Mouse (Mus musculus) MEL (cell line): ENCODE measurements around the gene Tomm34. TPM values are rescaled to one million over a fixed set of nuclear protein-coding genes. Genes with fewer than 3 reads are reported as not detected.

Experiments used
- DNase-seq: peaks from one replicate; pipeline ENCODE4 v3.0.0; 2011; ENCODE audit warnings: low read depth, low spot score
- H3K27ac ChIP-seq: 2 replicates; pipeline ENCODE4 v1.5.1; 2012; ENCODE audit warnings: low read depth, mild to moderate bottlenecking, control low read depth, low read length, moderate library complexity; ENCODE audit not compliant: control insufficient read depth
- H3K27me3 ChIP-seq, 2 experiments: fragments of 150-350 bp in 1 of 2; sonication (generic) in 1 of 2; 2 replicates each; pipeline ENCODE4 v1.6.1; 2012; ENCODE audit warnings: low read length in 2 of 2, mild to moderate bottlenecking in 2 of 2, improper control_type of control experiment in 1 of 2, moderate library complexity in 1 of 2; ENCODE audit not compliant: insufficient read depth in 2 of 2, control insufficient read depth in 1 of 2
- H3K36me3 ChIP-seq, 2 experiments: 2 replicates each; pipeline ENCODE4 v1.6.1; 2012 to 2014; ENCODE audit warnings: low read length in 2 of 2, improper control_type of control experiment in 1 of 2, inconsistent platforms in 1 of 2, mild to moderate bottlenecking in 1 of 2; ENCODE audit not compliant: insufficient read depth in 2 of 2, control insufficient read depth in 1 of 2
- H3K4me1 ChIP-seq, 2 experiments: fragments of 150-350 bp in 1 of 2; sonication (generic) in 1 of 2; 2 replicates each; pipeline ENCODE4 v1.6.1; 2012; ENCODE audit warnings: low read length in 2 of 2, improper control_type of control experiment in 1 of 2, mild to moderate bottlenecking in 1 of 2; ENCODE audit not compliant: insufficient read depth in 2 of 2, control insufficient read depth in 1 of 2
- H3K4me3 ChIP-seq, 2 experiments: fragments of 150-350 bp in 1 of 2; sonication (generic) in 1 of 2; 2 replicates each; pipeline ENCODE4 v1.5.1; 2012; ENCODE audit warnings: low read depth in 2 of 2, low read length in 2 of 2, mild to moderate bottlenecking in 2 of 2, moderate library complexity in 2 of 2, control low read depth in 1 of 2, improper control_type of control experiment in 1 of 2; ENCODE audit not compliant: control insufficient read depth in 1 of 2, insufficient read depth in 1 of 2
- H3K79me2 ChIP-seq: 2 replicates; pipeline ENCODE4 v1.6.1; 2012; ENCODE audit warnings: mild to moderate bottlenecking, low read length, moderate library complexity; ENCODE audit not compliant: control insufficient read depth, poor library complexity, insufficient read depth
- H3K9ac ChIP-seq: 2 replicates; pipeline ENCODE4 v1.6.1; 2012; ENCODE audit warnings: low read depth, mild to moderate bottlenecking, control low read depth, low read length, moderate library complexity; ENCODE audit not compliant: control insufficient read depth, poor library complexity, severe bottlenecking
- H3K9me3 ChIP-seq: fragments of 150-350 bp; sonication (generic); replicated peaks from 2 replicates; pipeline ENCODE4 v1.6.1; 2012; ENCODE audit warnings: mild to moderate bottlenecking, low read length, improper control_type of control experiment, moderate library complexity; ENCODE audit not compliant: insufficient read depth
- ELF1 ChIP-seq: IDR thresholded peaks from 2 replicates; pipeline ENCODE4 v1.6.1; 2014; ENCODE audit warnings: low read depth, mild to moderate bottlenecking, inconsistent platforms, low read length, improper control_type of control experiment, moderate library complexity
- EP300 ChIP-seq, 2 experiments: IDR thresholded peaks; 2 replicates each; pipeline ENCODE4 v1.6.1; 2011; ENCODE audit warnings: improper control_type of control experiment in 2 of 2, low read length in 2 of 2, low read depth in 1 of 2, mild to moderate bottlenecking in 1 of 2
- HCFC1 ChIP-seq: IDR thresholded peaks from 2 replicates; pipeline ENCODE4 v1.6.1; 2012; ENCODE audit warnings: low read depth, mild to moderate bottlenecking, inconsistent platforms, low read length, improper control_type of control experiment, moderate library complexity
- JUND ChIP-seq: IDR thresholded peaks from 2 replicates; pipeline ENCODE4 v1.6.1; 2011; ENCODE audit warnings: low read depth, mild to moderate bottlenecking, improper control_type of control experiment, low read length
- MAFK ChIP-seq: IDR thresholded peaks from 2 replicates; pipeline ENCODE4 v1.6.1; 2011; ENCODE audit warnings: low read depth, mild to moderate bottlenecking, low read length, improper control_type of control experiment, borderline replicate concordance
- MAX ChIP-seq: IDR thresholded peaks from 2 replicates; pipeline ENCODE4 v1.6.1; 2011; ENCODE audit warnings: low read length, improper control_type of control experiment
- MAZ ChIP-seq: IDR thresholded peaks from 2 replicates; pipeline ENCODE4 v1.6.1; 2012; ENCODE audit warnings: low read depth, mild to moderate bottlenecking, inconsistent platforms, low read length, improper control_type of control experiment
- MXI1 ChIP-seq: IDR thresholded peaks from 2 replicates; pipeline ENCODE4 v1.6.1; 2011; ENCODE audit warnings: mild to moderate bottlenecking, low read depth, low read length, improper control_type of control experiment
- MYC ChIP-seq: IDR thresholded peaks from 2 replicates; pipeline ENCODE4 v1.6.1; 2011; ENCODE audit warnings: low read depth, mild to moderate bottlenecking, low read length, improper control_type of control experiment, moderate library complexity
- NELFE ChIP-seq: IDR thresholded peaks from 2 replicates; pipeline ENCODE4 v1.6.1; 2011; ENCODE audit warnings: low read depth, low read length, improper control_type of control experiment
- NRF1 ChIP-seq: IDR thresholded peaks from 2 replicates; pipeline ENCODE4 v1.6.1; 2014; ENCODE audit warnings: low read depth, mild to moderate bottlenecking, inconsistent platforms, low read length, improper control_type of control experiment, moderate library complexity; ENCODE audit not compliant: poor library complexity, insufficient read depth, severe bottlenecking
- POLR2A ChIP-seq, 2 experiments: IDR thresholded peaks; 2 replicates each; pipeline ENCODE4 v1.6.1; 2011 to 2012; ENCODE audit warnings: low read length in 2 of 2, mild to moderate bottlenecking in 2 of 2, control low read depth in 1 of 2, improper control_type of control experiment in 1 of 2, low read depth in 1 of 2, moderate library complexity in 1 of 2; ENCODE audit not compliant: control insufficient read depth in 1 of 2, insufficient read depth in 1 of 2, poor library complexity in 1 of 2
- POLR2AphosphoS2 ChIP-seq: IDR thresholded peaks from 2 replicates; pipeline ENCODE4 v1.6.1; 2011; ENCODE audit warnings: low read length, improper control_type of control experiment
- POLR2AphosphoS5 ChIP-seq: IDR thresholded peaks from 2 replicates; pipeline ENCODE4 v1.6.1; 2012; ENCODE audit warnings: low read depth, borderline replicate concordance, mild to moderate bottlenecking, inconsistent platforms, low read length, moderate library complexity, mixed read lengths
- RAD21 ChIP-seq: IDR thresholded peaks from 2 replicates; pipeline ENCODE4 v1.6.1; 2011; ENCODE audit warnings: mild to moderate bottlenecking, low read depth, low read length, improper control_type of control experiment
- SIN3A ChIP-seq: IDR thresholded peaks from 2 replicates; pipeline ENCODE4 v1.6.1; 2012; ENCODE audit warnings: low read length, improper control_type of control experiment, inconsistent platforms
- TAL1 ChIP-seq: IDR thresholded peaks from 2 replicates; pipeline ENCODE4 v1.6.1; 2012; ENCODE audit warnings: mild to moderate bottlenecking, inconsistent platforms, low read length, moderate library complexity, mixed read lengths
- TBP ChIP-seq: IDR thresholded peaks from 2 replicates; pipeline ENCODE4 v1.8.0; 2011; ENCODE audit warnings: low read depth, low read length, improper control_type of control experiment
- TCF12 ChIP-seq: IDR thresholded peaks from 2 replicates; pipeline ENCODE4 v1.6.1; 2014; ENCODE audit warnings: low read depth, mild to moderate bottlenecking, inconsistent platforms, low read length, improper control_type of control experiment, moderate library complexity
- USF1 ChIP-seq: IDR thresholded peaks from 2 replicates; pipeline ENCODE4 v1.6.1; 2014; ENCODE audit warnings: low read depth, mild to moderate bottlenecking, inconsistent platforms, low read length, improper control_type of control experiment, moderate library complexity
- ZMIZ1 ChIP-seq: IDR thresholded peaks from 2 replicates; pipeline ENCODE4 v1.6.1; 2012; ENCODE audit warnings: low read depth, mild to moderate bottlenecking, inconsistent platforms, low read length, improper control_type of control experiment, moderate library complexity
- polyA plus RNA-seq, 2 experiments: library from polyadenylated mRNA; stranded (reverse) in 1 of 2; unstranded in 1 of 2; fragments of >175 nt in 1 of 2; fragments of >200 nt in 1 of 2; gene quantifications; 2 replicates each; pipeline versions ENCODE4 v1.2.1 to v1.2.4; 2012; ENCODE audit warnings: low replicate concordance in 2 of 2, low read depth in 1 of 2; ENCODE audit not compliant: insufficient read length in 2 of 2, insufficient read depth in 1 of 2, missing spikeins in 1 of 2
- total RNA-seq: library from RNA; depleted of rRNA; stranded (reverse); fragments of 300-350 nt; gene quantifications from 2 replicates; pipeline ENCODE4 v1.2.3, GENCODE M21; 2012; rRNA removed

Gene Tomm34
- total RNA-seq = 31.7 and 38.9 TPM in 2 replicates
- 10 to 100 TPM in 1 of 2 experiments, not detected in 1; 48.7 TPM for polyA plus RNA-seq

- peak; percentile 96 for DNase-seq
- Histone ChIP-seq H3K4me3 (peak within 1 kb of the TSS; percentile 86 to 89), H3K4me1 (peaks cover 0 to 22% of the 10 kb centered on the region in 2 experiments), H3K9me3 (no peaks in the 10 kb centered on the region), H3K79me2 (peaks cover 51% of the 10 kb centered on the region), H3K27ac (peak within 1 kb of the TSS; percentile 63), H3K36me3 (peaks cover 2 to 26% of the 10 kb centered on the region in 2 experiments)
- peak; percentile 94 for TF ChIP-seq TBP
- TF ChIP-seq POLR2AphosphoS5 = no peak; the same call in 1 of the 2 replicates
- TF ChIP-seq USF1 = peak; percentile 9; the same call in 1 of the 2 replicates
- peak; percentile 97 for TF ChIP-seq ELF1
- no peak for TF ChIP-seq TCF12
- TF ChIP-seq ZMIZ1 = peak; percentile 74
- no peak for TF ChIP-seq MAFK
- TF ChIP-seq POLR2A (IDR thresholded peaks at IDR 0.05; ENCODE audit: control insufficient read depth in 1 of 2, insufficient read depth in 1 of 2, low read depth in 1 of 2, low read length in 2 of 2, poor library complexity in 1 of 2) = peak; percentile 92 to 97
- TF ChIP-seq JUND = no peak
- TF ChIP-seq EP300 (IDR thresholded peaks at IDR 0.05; ENCODE audit: low read depth in 1 of 2, low read length in 2 of 2) = no peak; a peak in 1 of 4 replicates
- TF ChIP-seq MYC = peak; percentile 53; the same call in 1 of the 2 replicates
- no peak for TF ChIP-seq NRF1
- peak; percentile 87 for TF ChIP-seq POLR2AphosphoS2
- TF ChIP-seq MAZ = peak; percentile 51; the same call in 1 of the 2 replicates
- peak; percentile 55 for TF ChIP-seq SIN3A
- peak; percentile 84; the same call in 1 of the 2 replicates for TF ChIP-seq MAX
- no peak for TF ChIP-seq RAD21
- TF ChIP-seq MXI1 = peak; percentile 64
- TF ChIP-seq HCFC1 = peak; percentile 73
- peak; percentile 95 for TF ChIP-seq NELFE
- no peak for TF ChIP-seq TAL1
- TF ChIP-seq, all 39 proteins: peak for 13
- Histone ChIP-seq H3K9ac (peak within 1 kb of the TSS; percentile 89), H3K27me3 (no peaks in the 10 kb centered on the region)
These were observed at the start of gene Tomm34 for GRCm38 (mm10) chr2:164070765-164071436. Tomm34 (minus strand) TSS chr2:164071169.
